Mouse (Mus musculus): ENCODE results near the gene Spdl1. TPM values are rescaled to one million over a fixed set of nuclear protein-coding genes. Genes with fewer than 3 reads are reported as not detected.

Gene Spdl1
- polyA plus RNA-seq, 1 experiment: 0.40 TPM

GRCm38 (mm10) chr11:34769396-34769795 is 64.0 kb downstream of the Spdl1 start:
- Histone ChIP-seq H3K27ac (ENCODE audit: insufficient read depth, low read length) (no peak overlapping the region), H3K4me3 (ENCODE audit: insufficient read depth, low read length) (no peak overlapping the region)
- TF ChIP-seq CTCF (IDR thresholded peaks at IDR 0.05; ENCODE audit: extremely low read depth, insufficient read depth, low read length) (no peak), POLR2A (IDR thresholded peaks at IDR 0.05; ENCODE audit: extremely low read depth, insufficient read depth, low read length) (no peak)

GRCm38 (mm10) chr11:34763739-34764361 is 69.6 kb downstream of the Spdl1 start:
- no peak overlapping the region for H3K4me3 ChIP-seq (ENCODE audit: insufficient read depth, low read length)
- TF ChIP-seq CTCF (IDR thresholded peaks at IDR 0.05; ENCODE audit: extremely low read depth, insufficient read depth, low read length): no peak
- TF ChIP-seq POLR2A (IDR thresholded peaks at IDR 0.05; ENCODE audit: extremely low read depth, insufficient read depth, low read length): no peak
- H3K4me1 ChIP-seq (ENCODE audit: control insufficient read depth, insufficient read depth, low read length): no peaks in the 10 kb centered on the region
- no peak overlapping the region for H3K27ac ChIP-seq (ENCODE audit: insufficient read depth, low read length)

More at GRCm38 (mm10) chr11:34769396-34769795, 64.0 kb downstream of the Spdl1 start:
- no peaks in the 10 kb centered on the region for H3K4me1 ChIP-seq (ENCODE audit: control insufficient read depth, insufficient read depth, low read length)

- no peaks in the 10 kb centered on the region for H3K4me1 ChIP-seq (ENCODE audit: control insufficient read depth, insufficient read depth, low read length)
- TF ChIP-seq CTCF (IDR thresholded peaks at IDR 0.05; ENCODE audit: extremely low read depth, insufficient read depth, low read length): no peak
- no peak for TF ChIP-seq POLR2A (IDR thresholded peaks at IDR 0.05; ENCODE audit: extremely low read depth, insufficient read depth, low read length)
- no peak overlapping the region for H3K4me3 ChIP-seq (ENCODE audit: insufficient read depth, low read length)
- H3K27ac ChIP-seq (ENCODE audit: insufficient read depth, low read length): no peak overlapping the region
Measured at GRCm38 (mm10) chr11:34762570-34763127, 70.8 kb downstream of the Spdl1 start.

- H3K4me1 ChIP-seq (ENCODE audit: control insufficient read depth, insufficient read depth, low read length): no peaks in the 10 kb centered on the region
- no peak for TF ChIP-seq POLR2A (IDR thresholded peaks at IDR 0.05; ENCODE audit: extremely low read depth, insufficient read depth, low read length)
- no peak for TF ChIP-seq CTCF (IDR thresholded peaks at IDR 0.05; ENCODE audit: extremely low read depth, insufficient read depth, low read length)
Measured at GRCm38 (mm10) chr11:34762125-34762524, 71.3 kb downstream of the Spdl1 start.

GRCm38 (mm10) chr11:34759582-34759981 is 73.9 kb downstream of the Spdl1 start:
- no peak overlapping the region for H3K27ac ChIP-seq (ENCODE audit: insufficient read depth, low read length)
- TF ChIP-seq POLR2A (IDR thresholded peaks at IDR 0.05; ENCODE audit: extremely low read depth, insufficient read depth, low read length) (no peak), CTCF (IDR thresholded peaks at IDR 0.05; ENCODE audit: extremely low read depth, insufficient read depth, low read length) (no peak)
- H3K4me1 ChIP-seq (ENCODE audit: control insufficient read depth, insufficient read depth, low read length): no peaks in the 10 kb centered on the region
- H3K4me3 ChIP-seq (ENCODE audit: insufficient read depth, low read length): no peak overlapping the region

More at GRCm38 (mm10) chr11:34762125-34762524, 71.3 kb downstream of the Spdl1 start:
- no peak overlapping the region for H3K4me3 ChIP-seq (ENCODE audit: insufficient read depth, low read length)
- H3K27ac ChIP-seq (ENCODE audit: insufficient read depth, low read length): no peak overlapping the region

Other genes with a start within 250 kb of the Spdl1 start
- 1.7 and 1.9 TPM in 2 replicates for gene Dock2, start 49.7 kb downstream of the Spdl1 start, polyA plus RNA-seq (2012; rRNA removed)